Mouse (Mus musculus): Measurements from ENCODE around the gene Gm42421. TPM values are rescaled to one million over a fixed set of nuclear protein-coding genes. Genes with fewer than 3 reads are reported as not detected.

Gene Gm42421
- not detected in 2 replicates for total RNA-seq (2017)

GRCm38 (mm10) chr5:143927875-143928274 lies at the start of gene Gm42421:
TSS of gene Gm42421 (plus strand) at chr5:143928175.
- no peak for ATAC-seq (ENCODE audit: extremely low read depth, insufficient number of reproducible peaks, low FRiP score, poor library complexity, severe bottlenecking)

GRCm38 (mm10) chr5:143885274-143885673 lies 42.7 kb upstream of the Gm42421 start:
- no peak for ATAC-seq (ENCODE audit: extremely low read depth, insufficient number of reproducible peaks, low FRiP score, poor library complexity, severe bottlenecking)

- ATAC-seq (ENCODE audit: extremely low read depth, insufficient number of reproducible peaks, low FRiP score, poor library complexity, severe bottlenecking), result no peak
These were observed 37.2 kb upstream of the Gm42421 start for GRCm38 (mm10) chr5:143890741-143891140.

- no peak for ATAC-seq (ENCODE audit: extremely low read depth, insufficient number of reproducible peaks, low FRiP score, poor library complexity, severe bottlenecking)
These were observed 35.6 kb upstream of the Gm42421 start for GRCm38 (mm10) chr5:143892255-143892886.

- no peak for ATAC-seq (ENCODE audit: extremely low read depth, insufficient number of reproducible peaks, low FRiP score, poor library complexity, severe bottlenecking)
These were observed 34.6 kb upstream of the Gm42421 start for GRCm38 (mm10) chr5:143893396-143893795.

GRCm38 (mm10) chr5:143897635-143898330 lies 30.2 kb upstream of the Gm42421 start, which contains the start of gene Ankrd61:
TSS of gene Ankrd61 (minus strand) at chr5:143897685.
- no peak for ATAC-seq (ENCODE audit: extremely low read depth, insufficient number of reproducible peaks, low FRiP score, poor library complexity, severe bottlenecking)

GRCm38 (mm10) chr5:143902111-143902510 lies 25.9 kb upstream of the Gm42421 start:
- ATAC-seq (ENCODE audit: extremely low read depth, insufficient number of reproducible peaks, low FRiP score, poor library complexity, severe bottlenecking), result no peak

- ATAC-seq (ENCODE audit: extremely low read depth, insufficient number of reproducible peaks, low FRiP score, poor library complexity, severe bottlenecking), result no peak
These were observed 24.2 kb upstream of the Gm42421 start for GRCm38 (mm10) chr5:143903813-143904212.

GRCm38 (mm10) chr5:143906429-143906828 lies 21.5 kb upstream of the Gm42421 start:
- ATAC-seq (ENCODE audit: extremely low read depth, insufficient number of reproducible peaks, low FRiP score, poor library complexity, severe bottlenecking), result no peak

- no peak for ATAC-seq (ENCODE audit: extremely low read depth, insufficient number of reproducible peaks, low FRiP score, poor library complexity, severe bottlenecking)
These were observed 19.0 kb upstream of the Gm42421 start for GRCm38 (mm10) chr5:143908926-143909325.

GRCm38 (mm10) chr5:143909417-143910400 lies 18.3 kb upstream of the Gm42421 start, which contains the start of the genes Aimp2 and Pms2:
TSS of gene Aimp2 (minus strand) at chr5:143909847.
TSS of gene Pms2 (plus strand) at chr5:143909964.
- ATAC-seq (ENCODE audit: extremely low read depth, insufficient number of reproducible peaks, low FRiP score, poor library complexity, severe bottlenecking), result peak; percentile 99

GRCm38 (mm10) chr5:143916221-143916620 lies 11.8 kb upstream of the Gm42421 start:
- no peak for ATAC-seq (ENCODE audit: extremely low read depth, insufficient number of reproducible peaks, low FRiP score, poor library complexity, severe bottlenecking)

GRCm38 (mm10) chr5:143917418-143917817 lies 10.6 kb upstream of the Gm42421 start:
- ATAC-seq (ENCODE audit: extremely low read depth, insufficient number of reproducible peaks, low FRiP score, poor library complexity, severe bottlenecking), result peak; percentile 48; the same call in 1 of the 2 replicates

- no peak for ATAC-seq (ENCODE audit: extremely low read depth, insufficient number of reproducible peaks, low FRiP score, poor library complexity, severe bottlenecking)
These were observed 9.9 kb upstream of the Gm42421 start for GRCm38 (mm10) chr5:143918120-143918519.

- no peak for ATAC-seq (ENCODE audit: extremely low read depth, insufficient number of reproducible peaks, low FRiP score, poor library complexity, severe bottlenecking)
These were observed 3.1 kb upstream of the Gm42421 start for GRCm38 (mm10) chr5:143924781-143925452.

- ATAC-seq (ENCODE audit: extremely low read depth, insufficient number of reproducible peaks, low FRiP score, poor library complexity, severe bottlenecking), result no peak
These were observed 1.3 kb downstream of the Gm42421 start for GRCm38 (mm10) chr5:143929291-143929690.

- ATAC-seq (ENCODE audit: extremely low read depth, insufficient number of reproducible peaks, low FRiP score, poor library complexity, severe bottlenecking), result no peak
These were observed 2.7 kb downstream of the Gm42421 start for GRCm38 (mm10) chr5:143930656-143931055.

GRCm38 (mm10) chr5:143931863-143932580 lies 4.0 kb downstream of the Gm42421 start:
- no peak for ATAC-seq (ENCODE audit: extremely low read depth, insufficient number of reproducible peaks, low FRiP score, poor library complexity, severe bottlenecking)

All from neutrophil, adult 5-6 weeks (primary cell).